Mouse (Mus musculus): Measurements from ENCODE around the gene Rwdd2b.

GRCm38 (mm10) chr16:87455180-87455611 is 14.8 kb upstream of the Rwdd2b start:
- TF ChIP-seq CTCF (IDR thresholded peaks at IDR 0.05) (no peak), EP300 (IDR thresholded peaks at IDR 0.05) (no peak)
